Mouse (Mus musculus) kidney, adult 2 months (tissue): ENCODE measurements around the gene Gsn.

Source experiments
- CTCF ChIP-seq: fragments of 200-500 bp; conservative IDR thresholded peaks from 2 replicates; pipeline ENCODE4 v1.5.1; 2011; ENCODE audit warnings: low read depth, mild to moderate bottlenecking, control low read depth, low read length, moderate library complexity, mixed read lengths; ENCODE audit not compliant: insufficient read depth, insufficient read length
- POLR2A ChIP-seq: fragments of 200-500 bp; IDR thresholded peaks from one replicate; pipeline ENCODE4 v1.6.1; 2011; ENCODE audit warnings: low read depth, low read length, control low read depth

DNA sequence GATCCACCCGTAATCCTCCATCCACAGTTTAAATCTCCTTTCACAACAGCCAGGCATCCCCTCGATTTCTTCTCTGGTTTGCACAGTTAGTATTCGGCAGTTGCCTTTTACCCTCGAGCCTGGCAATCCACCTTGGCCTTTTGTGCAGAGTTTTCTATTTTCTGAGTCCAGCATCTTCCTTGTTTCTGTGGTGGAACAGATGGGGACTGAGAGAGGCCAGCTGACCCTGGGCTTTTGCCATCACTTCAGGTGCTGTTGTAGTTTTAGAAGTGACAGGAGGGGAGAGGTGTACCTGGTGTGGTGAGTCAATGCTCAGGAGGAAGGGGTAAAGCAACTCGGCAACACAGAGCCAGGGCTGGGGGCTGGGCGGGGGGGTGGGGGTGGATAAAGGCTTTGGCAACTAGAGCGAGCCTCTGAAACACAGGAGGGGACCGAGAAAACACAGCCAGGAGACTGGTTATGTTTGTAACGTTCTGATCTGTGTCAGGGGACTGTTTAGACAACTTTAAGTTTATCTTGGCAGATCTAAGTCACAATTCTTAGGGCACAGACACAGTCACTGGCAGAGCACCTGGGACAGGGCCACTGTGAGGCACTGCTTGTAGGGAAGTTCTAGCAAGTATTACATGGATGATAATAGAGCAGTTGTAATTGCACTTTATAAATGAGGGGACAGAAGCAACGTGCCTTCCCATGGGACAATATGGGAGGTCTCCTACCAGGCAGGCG is 72.0 kb downstream of the Gsn start:
- TF ChIP-seq CTCF (no peak), POLR2A (no peak)
